Mouse (Mus musculus) cortical plate, adult 2 months (tissue): ENCODE results near the gene Clk3.

Experiments used
- CTCF ChIP-seq: fragments of 200-500 bp; IDR thresholded peaks from 2 replicates; pipeline ENCODE4 v1.5.1; 2011; ENCODE audit warnings: mild to moderate bottlenecking, control low read depth, low read length; ENCODE audit not compliant: insufficient read depth; ENCODE audit errors: extremely low read depth
- POLR2A ChIP-seq: fragments of 200-500 bp; IDR thresholded peaks from 2 replicates; pipeline ENCODE4 v1.6.1; 2011; ENCODE audit warnings: mild to moderate bottlenecking, low read length, control low read depth; ENCODE audit not compliant: insufficient read depth; ENCODE audit errors: extremely low read depth

DNA sequence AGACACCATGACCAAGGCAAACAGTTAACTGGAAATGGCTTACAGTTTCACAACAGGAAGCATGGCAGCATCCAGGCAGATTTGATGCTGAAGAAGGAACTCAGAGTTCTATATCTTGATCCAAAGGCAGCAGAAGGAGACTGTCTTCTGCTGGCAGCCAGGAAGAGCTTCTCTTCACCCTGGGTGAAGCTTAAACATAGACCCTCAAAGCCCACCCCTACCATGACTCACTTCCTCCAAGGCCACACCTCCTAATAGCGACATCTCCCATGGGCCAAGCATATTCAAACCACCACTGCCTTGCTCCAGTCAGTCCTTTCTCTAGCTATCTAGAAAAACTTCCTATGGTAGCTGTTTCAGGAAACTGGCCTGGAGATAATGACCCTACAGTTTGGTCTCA lies 18.6 kb downstream of the Clk3 start:
- TF ChIP-seq POLR2A (no peak), CTCF (no peak)
